Mouse (Mus musculus) left cerebral cortex, postnatal 25 days (tissue): ENCODE data around the gene Tmem69. TPM values are rescaled to one million over a fixed set of nuclear protein-coding genes. Genes with fewer than 3 reads are reported as not detected.

Source experiments
- DNase-seq, 2 experiments: peaks; one replicate each; pipeline ENCODE4 v3.0.0; 2022; ENCODE audit warnings: low spot score in 2 of 2, mixed read lengths in 1 of 2
- intact Hi-C: fragments of 180-260 bp; cut with DNase I; formaldehyde crosslinking; loops from one replicate; pipeline ENCODE4 v1.15.1; 2025
- total RNA-seq, 2 experiments: library from RNA; stranded (reverse); gene quantifications; 2 replicates each; pipeline ENCODE4 v1.2.3; 2021

Gene Tmem69
- total RNA-seq, result 10 to 100 TPM in 1 of 2 experiments, 1 to 10 TPM in 1; 9.8 to 10.6 TPM

DNA sequence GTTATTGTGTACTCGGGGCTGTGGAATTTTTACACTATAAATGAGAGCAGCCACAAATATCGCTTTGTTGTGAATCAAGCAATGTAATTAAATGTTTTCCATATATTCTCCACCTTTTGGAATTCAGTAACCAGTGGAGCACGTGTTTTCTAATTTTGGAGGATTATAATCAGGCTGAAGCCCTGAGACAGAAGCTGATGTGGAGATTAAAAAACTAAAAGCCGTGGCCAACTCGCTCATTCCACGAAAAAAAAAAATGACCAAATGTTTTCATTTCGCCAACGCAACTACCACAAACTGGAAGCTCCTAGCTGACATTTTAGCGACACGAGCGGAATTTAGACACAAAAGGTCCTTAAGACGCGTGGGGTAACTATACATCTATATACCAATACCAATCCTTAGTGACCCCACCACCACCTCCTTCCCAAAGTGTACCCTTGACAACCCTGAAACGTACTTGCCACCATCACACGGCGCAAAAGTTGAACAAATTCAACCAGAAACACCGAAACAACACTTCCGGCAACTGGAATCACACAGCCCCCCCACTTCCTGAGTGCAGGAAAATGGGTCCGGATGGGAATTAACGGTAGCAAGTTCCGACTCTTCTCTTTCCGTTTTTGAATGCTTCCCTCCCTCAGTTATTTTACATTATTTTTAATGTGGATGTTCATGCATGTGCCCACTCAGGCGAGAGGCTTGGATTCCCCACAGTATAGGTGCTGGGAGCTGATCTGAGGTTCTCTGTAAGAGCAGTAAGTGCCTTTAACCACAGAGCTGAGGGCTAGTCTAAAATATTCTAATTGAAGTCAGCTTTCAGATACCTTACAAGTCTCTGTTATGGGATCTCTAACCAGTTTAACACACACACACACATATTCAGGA, at the start of gene Tmem69:
Gene Tmem69, minus strand, starts transcription at position 524 of the 888 bp plus-strand sequence.
- intact Hi-C loops, result loop anchor here (5.0 to 10.0 kb wide), 2 partner anchors 333 to 391 kb away; partner anchors contain the start of genes Pik3r3 and Tspan1

DNA sequence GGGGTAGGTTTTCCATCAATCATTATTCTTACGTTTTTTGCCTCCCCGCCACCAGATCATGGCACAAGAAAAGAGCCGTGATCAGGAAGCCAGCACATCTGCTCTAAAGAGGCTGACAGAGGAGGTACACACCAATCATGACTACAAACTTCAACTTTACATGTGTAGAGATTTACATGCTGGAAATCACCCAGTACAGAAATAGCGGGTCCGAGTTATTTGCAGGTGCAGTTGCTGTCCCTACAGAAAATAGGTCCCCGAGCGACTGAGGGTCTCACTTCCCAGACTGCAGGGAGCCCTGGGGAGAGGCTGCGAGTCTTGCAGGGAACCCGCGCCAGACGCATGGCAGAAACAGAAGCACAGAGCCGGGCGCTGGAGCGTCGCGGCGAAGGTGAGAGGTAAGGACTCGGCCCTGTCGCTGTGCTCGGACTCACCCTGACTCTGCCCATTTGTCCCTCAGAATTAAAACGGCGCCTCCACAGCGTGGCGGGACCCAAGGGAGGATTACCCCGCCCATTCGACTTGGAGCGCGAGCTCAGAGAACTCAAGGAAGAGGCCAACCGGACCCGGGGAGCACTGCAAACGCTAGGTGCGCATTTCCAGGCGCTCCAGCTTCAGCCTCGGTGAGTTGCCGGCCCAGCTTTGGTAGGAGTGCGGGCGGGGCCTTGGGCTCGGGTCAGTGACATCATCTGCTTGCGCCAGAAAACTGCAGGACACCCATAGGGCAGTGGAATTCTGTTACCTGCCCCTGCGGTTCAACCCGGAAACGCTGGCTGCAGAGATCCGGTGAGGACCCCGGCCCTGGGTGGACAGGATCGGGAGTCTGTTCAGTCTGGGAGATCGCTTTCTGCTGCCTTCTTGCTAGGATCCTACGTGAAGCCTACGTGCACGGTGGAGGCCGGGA, 41.5 kb upstream of the Tmem69 start:
- peak; percentile 89 to 96 for DNase-seq
- intact Hi-C loops, result no loop called here

More for the DNA sequence above, at the start of gene Tmem69:
- peak; percentile 78 to 88 for DNase-seq

DNA sequence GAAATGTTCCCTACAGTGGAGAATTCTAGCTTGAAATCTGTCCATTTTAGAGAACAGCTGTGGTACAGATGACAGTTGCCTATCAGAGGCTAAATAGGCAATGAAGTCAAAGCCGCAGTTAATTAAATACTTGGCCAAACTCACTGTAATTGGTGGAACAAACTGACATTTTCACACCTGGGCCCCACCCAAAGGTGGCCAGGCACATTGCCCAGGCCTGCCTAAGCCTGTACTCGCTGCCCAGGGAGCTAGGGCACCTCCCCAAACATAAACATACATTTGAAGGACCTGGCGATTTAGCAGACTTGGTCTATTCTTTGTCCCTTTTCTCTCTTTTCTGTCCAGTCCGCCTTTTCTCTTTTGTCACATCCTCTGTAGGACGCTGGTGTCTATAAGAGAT, 40.6 kb upstream of the Tmem69 start, which contains the start of gene Ccdc17:
Gene Ccdc17, plus strand, starts transcription at position 276 of the 400 bp plus-strand sequence.
- intact Hi-C loops, result no loop called here
- no peak for DNase-seq

DNA sequence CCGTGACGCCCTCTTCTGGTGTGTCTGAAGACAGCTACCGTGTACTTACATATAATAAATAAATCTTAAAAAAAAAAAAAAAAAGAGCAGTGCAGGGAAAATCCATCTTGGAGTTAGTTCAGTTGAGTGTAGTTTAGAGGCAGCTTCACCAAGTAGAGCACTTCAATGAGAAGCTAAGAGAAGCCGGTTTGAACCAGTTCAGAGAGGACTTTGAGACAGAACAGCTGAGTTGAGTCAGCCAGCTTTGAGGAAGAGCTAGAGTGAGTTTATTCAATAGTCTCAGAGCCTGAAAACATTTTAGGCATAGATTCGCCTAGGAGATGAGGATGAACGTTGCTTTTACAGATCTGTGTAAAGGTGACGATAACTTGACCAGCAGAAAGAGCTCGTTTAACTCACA, 40.1 kb upstream of the Tmem69 start:
- intact Hi-C loops, result no loop called here
- DNase-seq, result no peak

DNA sequence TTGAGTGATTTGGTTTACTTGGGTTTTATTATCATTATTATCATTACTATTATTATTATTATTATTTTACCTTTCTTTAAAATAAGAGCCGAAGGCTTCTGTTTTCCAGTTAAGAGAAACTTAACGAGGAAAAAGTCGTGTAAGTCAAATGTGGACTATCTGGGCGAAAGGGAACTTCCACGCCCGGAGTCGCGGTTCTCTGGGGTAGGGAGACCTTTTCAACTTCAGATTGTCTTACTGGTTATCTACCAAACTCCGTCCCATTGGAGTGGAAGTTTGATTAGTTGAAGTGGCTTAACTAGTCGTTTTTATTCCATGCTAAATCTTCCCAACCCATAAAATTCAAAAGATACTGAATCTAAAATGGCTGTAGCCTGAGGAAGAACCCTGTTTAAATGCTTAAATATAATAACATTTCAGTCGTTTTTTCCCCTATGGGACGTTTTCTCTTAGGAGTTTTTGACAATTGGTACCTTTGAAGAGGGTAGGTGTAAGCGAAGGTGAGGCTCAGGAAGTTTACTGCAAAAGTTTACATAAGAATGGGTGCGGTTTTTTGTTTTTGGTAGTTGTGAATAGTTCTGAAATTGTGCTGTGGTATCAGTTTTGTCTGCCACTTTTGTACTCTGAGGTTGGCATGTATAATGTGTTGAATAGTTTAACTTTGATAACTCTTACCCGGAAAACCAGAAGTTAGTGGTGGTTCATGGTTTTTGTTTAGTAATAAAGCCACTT, 2.6 kb upstream of the Tmem69 start:
- no peak for DNase-seq
- intact Hi-C loops, result loop anchor here (5.0 to 10.0 kb wide), 2 partner anchors 336 to 394 kb away; partner anchors contain the start of genes Pik3r3 and Tspan1

DNA sequence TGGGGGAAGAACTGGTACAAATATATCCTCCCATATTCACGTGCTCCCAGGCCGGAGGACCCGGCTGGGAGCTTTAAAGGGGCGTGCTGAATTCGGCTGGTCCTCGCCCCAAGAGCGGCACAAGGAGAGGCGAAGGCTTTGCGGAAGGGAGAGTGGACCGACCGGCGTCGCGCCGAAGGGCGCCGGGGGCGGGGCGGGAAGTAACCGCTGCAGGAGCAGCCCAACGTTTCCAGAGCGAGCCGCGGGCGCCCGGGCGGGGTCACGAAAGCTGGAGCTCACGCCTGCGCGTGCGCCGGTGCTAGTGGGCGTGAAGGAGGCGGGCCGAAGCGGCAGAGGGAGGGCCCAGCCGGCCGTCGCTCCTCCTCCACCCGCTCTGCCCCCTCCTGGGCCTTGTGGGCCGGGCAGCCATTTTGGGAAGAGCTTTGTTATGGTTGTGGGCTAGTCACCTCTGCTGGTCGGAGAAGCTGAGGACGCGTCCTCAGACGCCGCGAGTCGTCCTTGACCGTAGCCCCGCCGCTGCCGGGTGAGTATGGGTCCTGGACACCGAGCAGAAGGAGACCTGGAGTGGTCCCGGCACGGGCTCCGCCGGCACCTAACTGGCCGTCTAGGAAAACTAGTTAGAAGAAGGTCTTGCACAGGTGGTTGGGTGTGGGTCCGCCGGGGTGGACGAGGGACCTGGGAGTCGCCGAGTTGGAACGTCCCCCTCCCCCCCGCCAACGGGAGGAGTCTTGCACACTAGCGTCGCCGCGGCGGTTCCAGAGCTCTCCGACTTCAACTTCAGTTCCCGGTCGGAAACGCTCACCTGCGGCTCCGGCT, 1.8 kb upstream of the Tmem69 start, which contains the start of gene Gpbp1l1:
Gene Gpbp1l1, plus strand, starts transcription at position 353 of the 816 bp plus-strand sequence.
- peak; percentile 97 to 98 for DNase-seq
- intact Hi-C loops, result loop anchor here (1.0 to 10.0 kb wide), 3 partner anchors 128 to 393 kb away; partner anchors contain the start of genes Pik3r3, Prdx1 and Tspan1

DNA sequence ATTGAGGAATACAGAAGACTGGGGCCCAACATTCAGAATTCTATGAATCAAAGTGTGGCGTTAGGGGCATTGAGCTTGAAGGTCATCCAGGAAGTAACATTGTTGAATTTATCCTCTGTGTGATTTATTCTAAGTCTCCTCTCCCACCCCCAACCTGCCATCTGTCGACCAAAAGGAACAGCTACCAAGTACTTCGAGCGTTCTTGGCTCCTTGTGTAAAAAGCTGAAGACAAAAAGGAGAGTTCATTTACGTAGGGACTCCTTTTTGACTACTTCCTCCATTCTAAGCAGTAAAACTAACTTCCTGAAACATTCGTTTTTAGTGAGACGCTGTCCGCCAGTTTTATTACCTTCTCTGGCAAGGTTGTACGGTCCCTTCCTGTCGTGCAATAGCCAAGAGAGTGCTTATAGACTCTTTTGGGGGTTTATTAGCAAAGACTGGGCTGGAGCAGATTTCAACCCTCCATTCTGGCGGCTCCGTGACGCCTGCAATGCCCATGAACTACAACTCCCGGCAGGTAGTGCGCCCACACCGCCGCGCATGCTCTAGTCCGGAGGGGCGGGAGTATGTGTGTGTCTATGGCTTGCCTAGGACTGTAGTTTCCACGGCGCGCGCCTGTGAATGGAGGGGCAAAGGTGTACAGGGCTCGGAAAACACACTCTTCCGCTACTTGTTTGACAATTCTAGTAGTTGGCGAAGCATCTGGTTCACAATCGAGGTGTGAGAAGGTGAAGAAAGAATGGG, 997 bp upstream of the Tmem69 start:
- intact Hi-C loops, result loop anchor here (1.0 to 10.0 kb wide), 3 partner anchors 129 to 392 kb away; partner anchors contain the start of genes Pik3r3, Prdx1 and Tspan1
- peak; percentile 96 to 97 for DNase-seq

DNA sequence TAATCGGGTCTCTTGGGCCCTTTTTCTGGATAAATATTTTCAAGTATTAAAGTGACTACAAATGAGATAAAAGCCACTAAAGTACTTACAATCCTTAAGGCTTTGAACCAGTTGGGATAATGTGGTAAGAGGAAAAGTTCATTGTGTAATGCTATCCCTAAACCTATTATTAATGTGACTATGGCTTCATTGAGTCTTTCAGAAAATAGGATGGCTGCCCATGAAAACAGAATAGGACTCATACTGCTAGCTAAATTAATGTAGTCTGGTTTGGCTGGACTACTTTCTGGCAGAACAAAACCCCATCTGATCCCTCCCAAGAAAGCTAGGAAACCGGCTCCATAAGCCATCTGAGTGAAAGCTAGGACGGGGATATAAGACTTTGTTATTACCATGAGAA, 2.7 kb downstream of the Tmem69 start:
- DNase-seq, result no peak
- intact Hi-C loops, result loop anchor here (10.0 kb wide), 1 partner anchor 388 kb away; the partner anchor contains the start of gene Tspan1

DNA sequence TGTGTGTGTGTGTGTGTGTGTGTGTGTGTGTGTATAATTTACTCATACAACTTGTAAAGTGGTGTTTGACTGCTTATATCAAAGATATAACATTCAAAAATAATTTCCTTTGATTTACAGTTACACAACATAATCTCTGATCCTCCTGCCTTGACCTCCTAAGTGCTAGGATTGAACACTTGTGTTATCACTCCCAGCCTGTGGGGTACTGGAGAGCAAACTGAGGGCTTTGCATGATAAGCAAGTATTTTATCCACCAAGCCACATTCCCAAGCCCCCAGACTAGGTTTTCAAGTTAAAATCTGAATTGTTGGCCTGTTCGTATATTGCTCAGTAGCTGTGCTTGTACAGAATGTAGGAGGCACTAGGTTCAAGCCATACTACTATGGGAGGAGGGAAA, 5.3 kb downstream of the Tmem69 start:
- intact Hi-C loops, result loop anchor here (10.0 kb wide), 1 partner anchor 386 kb away; the partner anchor contains the start of gene Tspan1
- no peak for DNase-seq

DNA sequence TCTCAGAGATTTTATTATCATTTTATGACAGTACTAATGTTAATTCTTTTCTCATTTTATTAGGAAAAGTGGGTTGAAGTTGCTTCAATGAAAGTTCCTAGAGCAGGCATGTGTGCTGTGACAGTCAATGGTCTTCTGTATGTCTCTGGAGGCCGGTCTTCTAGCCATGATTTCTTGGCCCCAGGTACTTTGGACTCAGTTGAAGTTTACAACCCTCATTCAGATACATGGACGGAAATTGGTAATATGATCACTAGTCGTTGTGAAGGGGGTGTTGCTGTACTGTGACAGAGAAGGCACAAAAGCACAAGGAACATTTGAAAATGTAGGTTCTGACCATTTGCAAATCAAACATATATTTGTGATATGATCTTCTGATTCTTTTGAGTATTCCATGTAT, 18.0 kb downstream of the Tmem69 start:
- intact Hi-C loops, result loop anchor here (10.0 kb wide), 1 partner anchor 193 kb away; no protein-coding TSS in a partner anchor
- no peak for DNase-seq

DNA sequence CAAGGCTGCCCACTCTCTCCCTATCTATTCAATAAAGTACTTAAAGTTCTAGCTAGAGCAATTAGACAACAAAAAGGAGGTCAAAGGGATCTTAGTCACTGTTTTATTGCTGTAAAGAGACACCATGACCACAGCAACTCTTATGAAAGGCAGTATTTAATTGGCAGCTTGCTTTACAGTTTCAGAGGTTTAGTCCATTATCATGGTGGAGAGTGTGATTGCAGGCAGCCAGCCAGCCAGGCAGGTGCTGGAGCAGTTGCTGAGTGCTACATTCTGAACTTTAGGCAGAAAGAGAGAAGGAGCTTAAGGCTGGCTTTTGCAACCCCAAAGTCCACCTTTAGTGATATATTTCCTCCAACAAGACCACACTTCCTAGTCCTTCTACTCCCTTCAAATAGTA, 19.4 kb downstream of the Tmem69 start:
- DNase-seq, result no peak
- intact Hi-C loops, result loop anchor here (10.0 kb wide), 1 partner anchor 192 kb away; no protein-coding TSS in a partner anchor

DNA sequence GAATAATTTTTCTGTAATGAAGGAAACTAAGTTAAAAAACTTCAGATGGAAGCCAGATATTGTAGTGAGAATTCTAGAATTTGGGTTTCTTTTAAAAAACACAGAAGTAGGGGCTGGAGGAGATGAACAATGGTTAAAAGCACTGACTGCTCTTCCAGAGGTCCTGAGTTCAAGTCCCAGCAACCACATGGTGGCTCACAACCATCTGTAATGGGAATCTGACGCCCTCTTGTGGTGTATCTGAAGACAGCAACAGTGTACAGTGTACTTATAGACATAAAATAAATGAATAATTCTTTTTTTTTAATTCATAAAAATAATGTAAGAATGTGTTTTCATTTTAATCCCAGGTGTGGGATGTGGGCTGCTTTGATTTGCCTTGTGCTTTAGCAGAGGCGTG, 24.6 kb downstream of the Tmem69 start:
- intact Hi-C loops, result loop anchor here (10.0 kb wide), 1 partner anchor 186 kb away; no protein-coding TSS in a partner anchor
- DNase-seq, result no peak

DNA sequence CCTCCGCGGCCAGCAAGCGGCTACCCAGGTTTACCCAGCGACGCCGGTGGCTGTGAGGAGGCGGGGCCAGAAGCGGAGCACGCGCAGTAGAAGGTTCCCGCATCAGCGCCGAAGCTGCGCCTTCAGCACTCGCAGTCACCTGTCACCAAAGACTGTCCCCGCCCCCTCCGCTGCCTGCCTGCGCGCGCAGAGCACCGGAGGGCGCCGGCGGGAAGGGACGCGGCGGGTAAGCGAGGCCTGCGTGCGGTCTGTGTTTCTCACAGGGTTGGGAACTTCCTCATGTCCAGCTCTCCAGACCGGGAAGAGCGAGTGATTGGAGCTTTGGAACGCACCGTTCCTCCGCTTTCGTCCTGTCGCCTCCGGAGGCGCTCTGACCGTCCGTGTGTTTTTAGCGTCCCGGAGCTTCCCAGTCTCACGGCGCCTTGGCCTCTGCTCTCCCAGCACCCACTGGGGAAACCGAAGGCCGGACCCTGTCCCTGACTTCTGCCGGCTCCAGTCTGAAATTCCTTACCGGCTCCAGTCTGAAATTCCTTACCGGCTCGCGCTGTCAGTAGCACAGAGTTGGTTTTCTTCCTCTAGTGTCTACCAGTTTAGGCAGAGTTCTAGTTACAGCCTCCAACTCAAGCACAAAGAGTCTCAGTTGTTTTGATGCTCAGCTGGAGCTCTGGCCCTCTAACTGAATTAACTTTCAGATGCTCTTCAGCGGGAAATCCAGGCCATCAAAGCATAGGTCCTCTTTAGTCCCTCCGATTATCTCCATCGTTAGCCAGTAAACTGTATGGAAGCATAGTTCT, 48.1 kb downstream of the Tmem69 start, which contains the start of gene Ipp:
Gene Ipp, plus strand, starts transcription at position 125 of the 794 bp plus-strand sequence.
- intact Hi-C loops, result loop anchor here (2.0 kb wide), 1 partner anchor 43 kb away; the partner anchor contains the start of gene Mast2

DNA sequence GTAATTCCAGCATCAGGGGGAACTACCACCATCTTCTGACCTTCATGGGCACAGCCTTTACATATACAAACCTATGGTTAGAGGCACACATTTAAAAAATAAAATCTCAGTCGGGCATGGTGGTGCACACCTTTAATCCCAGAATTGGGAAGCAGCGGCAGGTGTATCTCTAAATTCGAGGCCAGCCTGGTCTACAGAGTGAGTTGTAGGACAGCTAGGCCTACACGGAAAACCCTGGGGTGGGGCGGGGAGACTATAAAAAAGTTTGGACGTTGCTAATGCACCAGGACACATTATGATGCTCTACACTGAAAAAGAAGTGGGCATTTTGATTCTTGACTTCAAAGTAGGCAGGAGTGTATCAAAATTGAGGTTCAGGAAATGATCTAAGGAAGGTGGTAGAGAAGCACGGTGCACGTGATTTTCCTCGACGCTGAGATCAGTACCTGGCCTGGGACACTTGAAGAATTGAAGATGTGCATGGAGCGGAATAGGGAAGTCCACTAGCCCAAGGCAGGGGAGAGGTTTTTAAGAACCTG, 48.8 kb downstream of the Tmem69 start:
- intact Hi-C loops, result loop anchor here (2.0 kb wide), 1 partner anchor 42 kb away; the partner anchor contains the start of gene Mast2
- no peak for DNase-seq

More for the DNA sequence above, 48.1 kb downstream of the Tmem69 start, which contains the start of gene Ipp:
- DNase-seq, result peak; percentile 95 to 98
